Mouse (Mus musculus) heart, adult 2 months (tissue): Measurements from ENCODE around the gene E2f8.

Experiments used
- CTCF ChIP-seq: fragments of 200-600 bp; IDR thresholded peaks from 2 replicates; pipeline ENCODE4 v1.8.1; 2022; ENCODE audit warnings: antibody characterized with exemption, mild to moderate bottlenecking, moderate library complexity
- EP300 ChIP-seq: fragments of 200-500 bp; IDR thresholded peaks from 2 replicates; pipeline ENCODE4 v1.6.1; 2011; ENCODE audit warnings: low read depth, low read length, control low read depth; ENCODE audit not compliant: insufficient read depth
- POLR2A ChIP-seq: fragments of 200-500 bp; IDR thresholded peaks from 2 replicates; pipeline ENCODE4 v1.6.1; 2011; ENCODE audit warnings: mild to moderate bottlenecking, low read depth, low read length, control low read depth; ENCODE audit not compliant: insufficient read depth

- TF ChIP-seq CTCF = no peak
- no peak for TF ChIP-seq POLR2A
- no peak for TF ChIP-seq EP300
Measured at GRCm38 (mm10) chr7:48821654-48822053, 59.7 kb downstream of the E2f8 start.
